Mouse (Mus musculus): Measurements from ENCODE around the gene Tead3.
"Not testable (repeated sequence)": the region's sequence is repeated elsewhere in the genome, so short reads cannot be mapped to it uniquely, and the experiment has no call there.

The Tead3 gene

DNA sequence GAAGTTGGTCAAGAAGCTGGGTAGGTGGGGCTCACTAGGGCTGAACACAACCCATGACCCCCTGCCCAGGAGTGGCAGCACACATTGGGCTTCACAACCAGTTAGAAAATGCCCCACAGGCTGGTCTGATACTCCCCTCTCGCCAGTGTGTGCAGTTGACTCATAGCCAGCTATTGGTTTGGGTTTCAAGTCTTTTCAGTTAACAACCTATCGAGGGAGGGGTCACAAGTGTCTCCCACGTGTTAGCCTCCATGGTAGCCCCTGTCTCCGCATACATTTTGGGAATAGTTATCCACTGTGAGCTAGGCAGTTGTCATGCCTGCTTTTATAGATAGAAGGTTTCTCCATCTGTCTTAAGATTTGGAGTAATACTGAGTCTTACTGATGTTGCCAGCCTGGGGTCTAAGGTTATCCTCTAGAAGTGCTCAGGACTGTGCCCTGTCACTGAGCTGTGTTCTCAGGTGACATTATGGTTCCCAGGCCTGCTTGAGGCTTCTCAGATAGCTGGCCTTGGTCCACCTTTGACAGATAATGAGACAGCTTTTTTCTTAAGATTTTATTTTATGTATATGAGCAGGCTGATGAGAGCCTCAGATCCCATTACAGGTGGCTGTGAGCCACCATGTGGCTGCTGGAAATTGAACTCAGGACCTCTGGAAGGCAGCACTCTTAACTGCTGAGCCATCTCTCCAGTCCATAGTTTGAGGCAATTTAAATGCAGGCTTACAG is 20.9 kb downstream of the Tead3 start:
- DNase-seq = no peak

DNA sequence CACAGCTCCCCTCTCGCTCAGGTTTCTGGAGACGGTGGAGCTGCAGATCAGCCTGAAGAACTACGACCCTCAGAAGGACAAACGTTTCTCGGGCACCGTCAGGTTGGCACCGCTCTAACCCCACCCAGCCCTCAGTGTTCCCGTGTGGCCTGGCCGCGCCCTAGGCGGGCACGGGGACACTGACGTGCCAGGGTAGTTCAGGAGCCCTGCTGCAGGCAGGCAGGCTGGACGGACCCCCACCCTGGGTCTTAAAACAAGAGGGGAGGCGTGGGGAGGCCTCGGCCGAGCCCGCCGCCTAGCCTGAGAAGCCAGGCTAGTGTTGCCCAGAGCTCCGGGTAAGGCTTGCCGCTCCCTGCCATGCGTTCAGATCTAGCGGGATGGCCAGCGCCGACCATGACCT is 21.7 kb downstream of the Tead3 start:
- no peak for DNase-seq

DNA sequence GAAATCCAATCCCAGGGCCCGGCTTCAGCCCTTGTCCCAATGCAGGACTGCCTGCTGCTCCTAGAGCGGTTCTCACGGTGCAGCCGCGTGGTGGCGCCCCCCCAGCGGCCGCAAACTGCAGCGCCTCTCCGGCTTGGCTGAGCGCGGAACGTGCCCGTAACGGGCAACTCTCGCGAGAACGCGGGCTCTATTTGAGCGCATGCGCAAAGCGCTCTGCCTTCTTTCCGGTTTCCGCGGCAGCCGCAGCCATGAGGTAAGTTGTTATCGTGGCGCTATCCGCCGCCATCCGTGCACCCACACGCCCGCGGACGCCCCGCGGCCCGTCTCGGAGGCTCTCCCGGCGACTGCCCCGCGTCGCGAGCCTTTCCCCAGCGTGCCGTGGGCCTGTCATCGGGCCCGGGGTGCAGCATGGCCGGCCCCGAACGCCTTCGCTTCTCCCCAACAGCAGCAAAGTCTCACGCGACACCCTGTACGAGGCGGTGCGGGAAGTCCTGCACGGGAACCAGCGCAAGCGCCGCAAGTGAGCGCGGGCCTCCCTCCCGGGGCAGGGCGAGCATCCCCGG is 22.2 kb downstream of the Tead3 start, which contains the start of gene Rpl10a:
Gene Rpl10a (plus strand): TSS at position 106 of the 563 bp plus-strand sequence.
- peak; percentile 97 for DNase-seq

DNA sequence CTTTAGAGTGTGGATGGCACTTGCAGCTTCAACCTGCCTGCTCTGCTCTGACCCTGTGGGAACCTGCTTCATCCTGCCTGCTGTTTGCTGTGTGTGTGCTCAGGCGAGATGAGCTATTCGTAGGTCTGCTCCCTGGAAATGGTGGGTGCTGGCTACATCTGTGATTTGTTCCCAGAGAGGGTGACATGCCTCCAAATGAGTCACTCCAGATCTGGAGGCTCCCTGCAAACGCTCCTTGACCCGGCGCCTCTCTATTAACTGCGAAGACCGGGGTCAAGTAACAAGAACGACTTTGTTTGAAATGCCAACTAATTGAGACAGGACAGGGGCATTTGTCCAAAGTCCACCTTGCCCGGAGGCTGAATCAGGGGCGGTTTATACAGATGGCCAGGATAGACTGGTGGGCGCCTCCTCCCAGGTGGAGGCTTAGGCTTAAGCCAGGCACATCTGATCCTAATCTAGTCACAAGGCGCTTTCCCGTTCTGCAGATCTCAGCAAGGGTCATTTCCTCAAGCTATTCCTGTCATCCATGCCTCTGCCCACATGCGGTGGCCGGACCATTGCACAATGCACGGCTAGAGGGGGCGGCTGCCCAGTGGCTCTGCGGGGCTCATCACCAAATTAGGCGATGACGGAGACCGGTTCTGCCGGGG is 22.8 kb downstream of the Tead3 start:
- peak; percentile 84 for DNase-seq

DNA sequence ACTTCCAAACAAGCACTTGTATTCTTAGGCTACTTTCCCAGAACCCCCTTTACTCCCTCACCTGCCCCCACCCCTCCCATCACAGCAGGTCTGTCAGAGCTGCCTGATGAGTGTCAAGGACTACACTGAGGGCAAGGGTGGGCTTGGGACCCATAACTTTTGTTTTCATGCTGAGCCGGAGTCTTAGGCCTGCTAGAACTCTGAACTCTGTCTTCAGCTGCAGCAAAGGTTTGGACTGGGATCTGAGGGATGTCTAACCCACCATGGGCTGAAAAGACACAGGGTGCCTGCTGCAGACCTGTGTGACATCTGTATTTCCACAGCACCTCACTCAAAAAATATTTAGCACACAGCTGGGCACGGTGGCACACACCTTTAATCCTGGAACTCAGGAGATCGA is 23.7 kb downstream of the Tead3 start:
- no peak for DNase-seq

DNA sequence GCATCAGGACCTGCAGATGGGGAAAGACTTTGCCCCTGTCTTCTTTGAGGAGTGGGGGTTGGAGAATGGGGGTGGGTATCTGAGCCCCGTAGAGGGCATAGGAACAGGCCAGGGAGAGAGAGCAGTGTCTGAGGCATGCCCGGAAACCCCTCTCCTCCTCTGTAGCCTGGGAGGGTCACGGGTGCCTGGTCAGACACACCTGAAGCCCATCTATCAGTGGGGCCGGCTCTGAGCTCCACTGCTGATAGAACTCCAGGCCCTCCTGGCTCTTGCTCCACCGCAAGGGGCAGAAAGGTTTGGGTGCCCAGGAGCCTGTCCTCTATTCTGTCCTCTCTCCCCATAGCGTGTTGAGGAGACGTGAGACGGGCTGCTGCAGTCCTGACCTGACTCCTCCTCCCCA is 24.9 kb downstream of the Tead3 start:
- no peak for DNase-seq

DNA sequence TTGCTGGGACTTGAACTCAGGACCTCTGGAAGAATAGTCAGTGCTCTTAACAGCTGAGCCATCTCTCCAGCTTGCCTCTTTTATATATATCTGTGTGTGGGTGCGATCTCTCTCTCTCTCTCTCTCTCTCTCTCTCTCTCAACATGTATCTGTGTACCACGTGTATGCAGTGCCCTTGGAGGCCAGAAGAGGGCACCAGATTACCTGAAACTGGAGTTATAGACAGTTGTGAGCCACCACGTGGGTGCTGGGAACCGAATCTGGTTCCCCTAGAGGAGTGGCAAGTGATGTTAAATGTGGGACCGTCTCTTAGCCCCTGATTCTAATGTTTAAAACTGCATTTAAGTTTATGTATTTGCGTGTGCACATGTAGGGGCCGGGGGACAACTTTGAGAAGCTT is 26.2 kb downstream of the Tead3 start:
- DNase-seq = not testable (repeated sequence)

DNA sequence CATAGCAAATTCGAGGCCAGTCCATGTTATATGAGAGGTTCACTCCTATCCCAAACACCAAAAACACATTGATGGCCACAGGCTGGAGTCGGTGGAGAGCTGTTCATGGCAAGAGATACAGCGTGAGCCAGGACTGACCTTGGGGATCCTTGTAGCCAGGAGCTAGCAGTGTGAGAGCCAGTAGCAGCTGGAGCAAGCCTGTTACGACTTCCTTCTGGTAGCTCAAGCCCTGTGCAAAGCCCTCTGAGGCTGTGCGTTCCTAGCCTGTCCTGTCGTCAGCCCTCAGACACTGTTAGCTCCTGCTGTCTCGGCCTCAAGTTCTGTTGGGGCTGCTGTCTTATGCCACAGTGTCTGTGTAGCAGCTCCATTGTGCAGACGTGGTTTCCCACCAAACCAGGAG is 26.8 kb downstream of the Tead3 start:
- no peak for DNase-seq

DNA sequence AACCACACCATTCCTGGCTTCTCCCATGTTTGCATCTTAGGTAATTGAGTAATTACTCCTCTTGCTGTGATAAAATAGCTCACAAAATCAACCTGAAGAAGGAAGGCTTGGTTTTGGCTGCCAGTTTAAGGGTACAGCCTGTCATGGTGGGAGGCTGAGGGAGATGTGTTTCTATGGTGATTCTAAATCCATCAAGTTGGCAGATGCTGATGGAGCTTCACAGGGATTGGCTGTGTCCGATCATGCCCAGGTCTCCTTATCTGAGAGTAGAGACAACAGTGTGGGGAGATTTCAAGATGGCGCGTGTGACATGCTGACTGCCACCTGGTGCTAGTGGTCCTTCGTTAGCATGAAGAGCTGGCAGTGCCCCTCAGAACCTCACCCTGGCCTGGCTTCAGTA is 28.9 kb downstream of the Tead3 start:
- DNase-seq = no peak

DNA sequence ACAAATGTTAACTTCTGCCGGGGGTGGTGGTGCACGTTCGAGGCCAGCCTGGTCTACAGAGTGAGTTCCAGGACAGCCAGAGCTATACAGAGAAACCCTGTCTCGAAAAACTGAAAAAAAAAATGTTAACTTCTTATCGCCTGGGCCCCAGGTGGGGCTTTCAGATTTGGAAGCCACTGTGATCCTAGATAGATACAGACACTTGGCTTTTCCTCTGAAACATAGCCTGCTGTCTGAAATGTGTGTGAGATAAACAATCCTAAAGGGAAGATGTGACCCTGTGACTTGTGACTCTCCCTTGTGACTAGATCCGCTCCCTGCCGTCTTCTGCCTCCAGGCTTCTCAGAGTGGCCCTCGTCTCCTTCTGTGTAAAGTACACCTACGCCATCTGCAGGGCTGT is 32.9 kb downstream of the Tead3 start:
- no peak for DNase-seq

DNA sequence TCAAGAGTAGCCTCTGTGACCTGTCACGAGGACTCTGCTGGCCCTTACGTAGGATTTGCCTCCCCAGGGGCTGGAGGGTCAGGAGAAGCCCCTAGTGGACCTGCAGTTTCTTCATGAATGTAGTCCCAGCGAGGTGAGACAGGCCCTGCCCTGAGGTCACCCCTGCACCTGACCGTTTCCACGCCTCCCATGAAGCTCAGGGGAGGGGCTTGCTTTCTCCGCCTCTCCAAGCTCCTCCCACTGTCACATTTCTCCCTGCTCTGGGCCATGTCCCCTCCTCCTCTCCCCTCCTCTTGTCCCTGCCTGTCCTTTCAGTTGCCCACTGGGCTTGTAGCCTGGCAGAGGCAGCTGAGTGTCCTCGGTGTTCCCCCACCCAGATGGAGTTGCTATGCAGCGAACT is 33.5 kb downstream of the Tead3 start:
- no peak for DNase-seq

DNA sequence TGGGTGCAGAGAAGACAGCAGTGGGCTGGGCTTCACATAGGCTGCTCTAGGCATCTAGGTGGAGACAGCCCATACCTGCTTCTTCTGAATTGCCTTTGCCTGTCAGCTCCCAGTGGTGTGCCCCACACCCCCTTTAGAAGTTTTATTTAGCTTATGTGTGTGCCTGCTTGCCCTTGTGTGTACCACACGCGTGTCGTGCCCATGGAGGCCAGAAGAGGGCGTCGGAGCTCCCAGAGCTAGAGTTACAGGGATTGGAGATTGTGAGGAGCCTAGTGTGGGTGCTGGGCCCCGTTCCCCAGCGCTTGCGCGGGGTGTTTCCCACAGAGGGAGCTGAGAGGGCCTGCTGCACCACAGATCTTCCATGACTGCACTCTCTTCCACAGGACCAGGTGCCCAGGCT is 34.1 kb downstream of the Tead3 start:
- no peak for DNase-seq

DNA sequence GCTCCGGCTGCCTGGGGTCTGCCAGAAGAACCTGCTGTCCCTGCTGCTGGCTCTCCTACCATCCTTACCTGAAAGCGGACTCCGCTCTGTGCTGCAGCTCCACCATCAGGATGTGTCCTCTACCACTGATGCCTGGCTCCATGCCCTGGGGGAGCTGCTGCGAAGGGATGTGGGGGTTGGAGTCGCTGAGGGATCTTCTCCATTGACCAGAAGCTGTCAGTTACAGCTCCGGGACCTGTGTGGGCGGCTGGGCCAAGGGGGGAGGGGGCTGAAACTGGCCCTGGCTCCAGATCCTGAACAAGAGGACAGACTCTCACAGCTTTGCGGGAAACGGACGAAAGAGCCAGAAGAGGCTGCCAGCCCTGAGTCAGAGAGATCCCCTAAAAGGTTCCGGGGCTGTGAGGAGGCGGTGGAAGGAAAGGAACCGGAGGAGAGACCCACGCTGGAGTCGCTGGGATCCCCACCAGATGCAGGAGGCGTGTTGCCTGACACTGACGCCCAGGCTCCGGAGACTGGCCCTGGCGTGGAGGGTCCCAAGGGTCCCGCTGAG is 34.9 kb downstream of the Tead3 start:
- no peak for DNase-seq

DNA sequence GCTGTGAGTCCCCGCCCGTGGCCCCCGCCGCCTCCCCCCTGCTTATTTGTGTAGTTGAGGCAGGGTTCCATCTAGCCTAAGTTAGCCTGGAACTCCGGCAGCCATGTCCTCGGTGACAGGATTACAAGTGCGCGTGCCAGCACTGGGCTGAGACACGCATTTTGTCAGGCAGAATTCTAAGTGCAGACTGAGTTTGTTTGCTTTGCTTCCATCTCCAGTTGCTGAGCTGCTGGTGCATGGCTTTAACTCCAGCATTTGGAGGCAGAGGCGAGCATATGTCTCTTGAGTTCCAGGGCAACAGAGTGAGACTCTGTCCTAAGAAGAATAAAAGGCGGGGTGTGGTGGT is 36.8 kb downstream of the Tead3 start:
- DNase-seq = no peak

DNA sequence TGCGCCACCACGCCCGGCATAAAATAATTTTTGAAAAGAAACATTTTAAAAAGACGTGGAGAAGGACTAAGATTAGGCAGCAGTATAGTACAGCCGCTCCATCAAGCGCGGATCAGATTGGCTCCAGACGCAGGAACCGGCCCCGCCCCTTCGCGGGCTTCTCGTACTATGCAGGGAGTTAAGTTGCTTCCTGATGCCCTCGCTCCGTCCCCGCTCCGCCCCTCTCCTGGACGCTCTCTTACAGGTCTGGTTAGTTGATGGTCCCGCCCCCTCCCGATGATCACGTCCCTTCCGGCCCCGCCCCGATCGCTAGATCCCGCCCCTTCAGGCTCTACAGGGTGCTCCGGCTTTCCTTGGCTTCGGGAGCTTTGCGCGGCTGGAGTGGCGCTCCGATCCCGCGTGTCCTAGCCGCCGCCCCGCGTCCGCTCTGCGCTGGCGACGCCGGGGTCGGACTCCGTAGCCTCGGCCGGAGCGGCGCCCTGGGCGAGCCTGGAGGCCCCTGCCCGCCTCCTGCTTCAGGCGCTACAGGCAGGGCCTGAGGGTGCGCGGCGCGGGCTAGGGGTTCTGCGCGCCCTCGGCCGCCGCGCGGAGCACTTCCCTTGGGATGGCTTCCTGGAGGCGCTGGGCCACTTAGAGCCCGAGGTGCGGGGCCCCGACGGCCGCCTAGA is 37.3 kb downstream of the Tead3 start, which contains the start of gene Fance:
Gene Fance (plus strand): TSS at position 308 of the 668 bp plus-strand sequence.
- DNase-seq = peak; percentile 98

DNA sequence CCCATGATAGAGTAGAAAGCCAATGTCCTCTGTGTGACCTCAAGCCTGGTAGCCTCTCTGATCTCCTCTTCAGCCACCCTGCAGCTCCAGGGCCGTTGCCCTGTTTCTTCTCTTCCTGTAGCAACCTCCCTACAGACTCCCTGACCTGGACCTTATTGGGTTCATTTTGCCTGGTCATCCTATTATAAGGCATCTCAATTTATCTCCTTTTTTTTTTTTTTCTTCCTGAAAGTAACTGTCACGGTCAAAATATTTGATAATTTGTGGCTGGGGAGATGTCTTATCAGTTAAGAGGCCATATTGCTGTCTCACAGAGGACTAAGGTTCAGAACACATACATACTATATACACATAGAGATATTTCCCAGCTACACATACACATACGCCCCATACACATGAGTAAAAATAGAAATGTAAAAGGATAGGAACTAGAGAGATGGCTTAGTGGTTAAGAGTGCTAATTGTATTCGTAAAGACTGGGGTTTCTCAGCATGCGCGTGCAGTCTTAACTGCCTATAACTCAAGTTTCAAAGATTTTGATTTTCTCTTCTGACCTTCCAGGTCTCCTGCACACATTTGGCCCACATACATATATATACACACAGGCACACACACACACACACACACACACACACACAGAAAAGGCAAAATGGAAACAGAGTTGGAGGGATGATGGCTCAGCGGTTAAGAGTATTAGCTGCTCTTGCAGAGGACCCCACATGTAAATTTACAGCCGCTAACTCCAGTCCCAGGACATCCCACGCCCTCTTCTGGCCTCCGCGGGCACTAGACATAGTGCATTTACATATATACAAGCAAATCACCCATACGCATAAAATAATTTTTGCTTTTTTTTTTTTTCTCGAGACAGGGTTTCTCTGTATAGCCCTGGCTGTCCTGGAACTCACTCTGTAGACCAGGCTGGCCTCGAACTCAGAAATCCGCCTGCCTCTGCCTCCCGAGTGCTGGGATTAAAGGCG is 38.1 kb downstream of the Tead3 start:
- DNase-seq = peak; percentile 53

DNA sequence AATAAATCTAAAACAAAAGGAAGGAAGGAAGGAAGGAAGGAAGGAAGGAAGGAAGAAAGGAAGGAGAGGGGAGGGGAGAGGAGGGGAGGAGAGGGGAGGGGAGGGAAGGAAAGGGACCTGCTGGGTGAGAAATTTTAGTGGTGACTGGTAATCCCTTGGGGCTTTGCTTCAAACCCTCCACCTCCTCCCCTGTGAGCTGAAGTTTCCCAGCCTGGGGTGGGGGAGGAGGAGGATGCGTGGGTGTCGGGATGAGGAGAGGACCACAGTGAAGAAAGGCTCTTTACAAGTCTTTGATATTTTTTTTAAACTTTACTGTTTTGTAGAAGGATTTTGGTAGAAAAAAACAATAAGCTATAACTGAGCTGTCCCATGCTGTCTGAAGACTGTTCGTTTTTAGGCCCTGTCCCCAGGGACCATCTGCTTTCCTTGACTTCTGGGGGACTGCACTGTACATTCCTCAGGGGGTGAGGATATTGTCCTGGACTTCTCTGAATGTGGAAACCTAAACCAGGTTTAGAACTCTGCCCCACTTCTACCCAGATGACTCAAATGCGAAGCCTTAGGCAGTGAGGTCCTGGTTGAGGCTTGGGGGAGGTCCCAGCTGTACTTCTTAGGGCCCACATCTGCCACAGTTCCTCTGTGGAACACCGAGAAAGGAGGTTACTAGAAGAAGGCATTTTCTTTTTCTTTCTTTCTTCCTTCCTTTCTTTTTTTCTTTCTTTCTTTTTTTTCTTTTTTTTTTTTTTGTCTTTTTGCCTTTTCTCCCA is 39.1 kb downstream of the Tead3 start:
- no peak for DNase-seq

DNA sequence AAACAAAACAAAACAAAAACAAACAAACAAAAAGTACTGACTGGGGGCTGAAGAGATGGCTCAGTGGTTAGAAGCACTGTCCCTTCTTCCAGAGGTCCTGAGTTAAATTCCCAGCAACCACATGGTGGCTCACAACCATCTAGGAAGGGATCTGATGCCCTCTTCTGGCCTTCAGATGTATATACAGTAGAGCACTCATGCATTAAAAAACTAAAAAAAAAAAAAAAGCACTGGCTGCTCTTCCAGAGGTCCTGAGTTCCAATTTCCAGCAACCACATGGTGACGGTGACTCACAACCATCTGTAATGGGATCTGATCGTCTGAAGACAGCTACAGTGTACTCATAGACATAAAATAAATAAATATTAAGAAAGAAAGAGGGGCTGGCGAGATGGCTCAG is 39.8 kb downstream of the Tead3 start:
- DNase-seq = no peak

DNA sequence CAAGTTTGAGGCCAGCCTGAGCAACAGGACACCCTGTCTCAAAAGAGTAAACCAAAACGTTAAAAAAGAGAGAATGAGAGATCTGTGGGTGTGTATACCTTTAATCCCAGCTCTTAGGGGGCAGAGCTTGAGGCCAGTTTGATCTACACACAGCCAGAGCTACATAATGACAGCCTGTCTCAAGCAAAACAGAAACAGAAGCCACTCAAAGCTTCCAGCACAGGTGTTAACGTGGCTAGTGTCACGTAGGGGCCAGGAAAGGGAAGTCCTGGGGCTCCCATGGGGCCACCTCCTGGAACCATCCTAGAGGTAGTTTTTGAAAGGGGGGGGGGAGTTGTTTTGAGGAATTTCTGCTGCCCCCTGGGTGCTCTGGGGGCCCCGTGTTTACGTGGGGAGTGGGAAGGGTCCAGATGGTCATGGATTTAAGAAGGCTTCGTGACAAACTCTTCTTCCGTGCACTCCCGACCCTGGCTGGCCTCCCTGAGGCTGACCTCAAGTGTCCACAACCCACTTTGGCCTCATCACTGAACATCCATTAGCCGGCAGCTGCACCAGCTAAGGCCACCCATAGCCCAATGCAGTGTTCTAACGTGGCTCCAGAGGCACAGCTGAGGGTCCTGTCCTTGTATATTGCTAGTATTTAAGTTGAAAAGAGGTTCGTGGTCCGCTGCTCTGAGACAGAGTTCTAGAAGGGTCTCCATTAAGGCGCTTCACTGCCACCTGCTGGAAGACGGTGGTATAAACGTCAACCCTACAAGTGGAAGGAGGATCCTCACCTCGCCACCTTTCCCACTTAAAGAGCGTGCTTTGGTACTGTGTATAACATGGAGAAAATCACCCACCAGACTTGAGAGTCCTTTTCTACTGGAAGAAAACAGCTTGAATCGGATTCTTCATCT is 42.1 kb downstream of the Tead3 start:
- DNase-seq = peak; percentile 94

DNA sequence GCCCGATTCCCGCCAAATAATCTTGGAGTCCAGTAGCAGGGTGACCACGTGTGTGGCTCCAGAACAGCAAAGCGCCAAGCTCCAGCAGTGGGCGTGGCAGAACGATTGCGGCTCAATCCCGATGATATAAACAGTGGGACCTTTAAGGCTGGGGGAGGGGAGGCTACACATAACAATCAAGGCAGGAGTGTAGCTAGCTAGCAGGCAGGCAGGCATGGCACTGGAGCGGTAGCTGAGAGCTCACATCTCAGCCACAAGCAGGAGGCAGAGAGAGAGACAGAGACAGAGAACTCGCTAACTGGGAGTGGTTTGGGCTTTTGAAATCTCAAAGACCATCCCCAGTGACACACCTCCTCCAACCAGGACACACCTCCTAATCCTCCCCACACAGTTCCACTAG is 45.4 kb downstream of the Tead3 start:
- DNase-seq = no peak

All from kidney, adult 9 months (tissue).